Mouse (Mus musculus): ENCODE results near the gene Lsm3. TPM values are rescaled to one million over a fixed set of nuclear protein-coding genes. Genes with fewer than 3 reads are reported as not detected.

Lsm3 gene
- total and polyA plus RNA-seq, 3 experiments = 238 to 259 TPM; not detected in 1

- peak; percentile 70 for TF ChIP-seq NELFE (IDR thresholded peaks at IDR 0.05; ENCODE audit: low read depth, low read length)
- TF ChIP-seq POLR2A (IDR thresholded peaks at IDR 0.05; ENCODE audit: control insufficient read depth in 1 of 2, insufficient read depth in 1 of 2, low read depth in 1 of 2, low read length in 2 of 2, poor library complexity in 1 of 2) = peak; percentile 64 to 84
These were observed 42.6 kb upstream of the Lsm3 start, which contains the start of the genes Chchd4 and Tmem43 (continued) for GRCm38 (mm10) chr6:91472868-91473804.

GRCm38 (mm10) chr6:91473805-91474440 lies 41.8 kb upstream of the Lsm3 start:
- Histone ChIP-seq H3K4me3 (ENCODE audit: control insufficient read depth in 1 of 2, insufficient read depth in 1 of 2, low read depth in 2 of 2, low read length in 2 of 2) (peak overlapping the region; percentile 60 to 87), H3K79me2 (ENCODE audit: control insufficient read depth, insufficient read depth, low read length, poor library complexity) (peaks cover 45% of the 10 kb centered on the region), H3K9me3 (replicated peaks; ENCODE audit: insufficient read depth, low read length) (no peaks in the 10 kb centered on the region), H3K27me3 (ENCODE audit: control insufficient read depth in 1 of 2, insufficient read depth in 2 of 2, low read length in 2 of 2) (no peaks in the 10 kb centered on the region), H3K27ac (ENCODE audit: control insufficient read depth, low read depth, low read length) (0 out of 2 replicates have a peak overlapping the region, but pooled peaks have one; percentile 10), H3K4me1 (ENCODE audit: control insufficient read depth in 1 of 2, insufficient read depth in 2 of 2, low read length in 2 of 2) (peaks cover 0 to 7% of the 10 kb centered on the region in 2 experiments; a peak in 2 of 4 replicates), H3K36me3 (ENCODE audit: control insufficient read depth in 1 of 2, insufficient read depth in 2 of 2, low read length in 2 of 2) (peaks cover 6 to 17% of the 10 kb centered on the region in 2 experiments; a peak in 3 of 4 replicates), H3K9ac (ENCODE audit: control insufficient read depth, low read depth, low read length, poor library complexity, severe bottlenecking) (peak overlapping the region; percentile 67)
- no peak for DNase-seq (ENCODE audit: low read depth, low spot score)
- TF ChIP-seq BHLHE40 (IDR thresholded peaks at IDR 0.05; ENCODE audit: borderline replicate concordance, low read depth, low read length) = no peak
- TF ChIP-seq UBTF (IDR thresholded peaks at IDR 0.05; ENCODE audit: borderline replicate concordance, insufficient read depth, low read depth, low read length) = no peak
- no peak for TF ChIP-seq SMC3 (IDR thresholded peaks at IDR 0.05; ENCODE audit: low read depth, low read length)
- no peak for TF ChIP-seq TCF12 (IDR thresholded peaks at IDR 0.05; ENCODE audit: low read depth, low read length)
- no peak for TF ChIP-seq ZMIZ1 (IDR thresholded peaks at IDR 0.05; ENCODE audit: low read depth, low read length)
- no peak for TF ChIP-seq POLR2AphosphoS5 (IDR thresholded peaks at IDR 0.05; ENCODE audit: borderline replicate concordance, low read depth, low read length)
- no peak for TF ChIP-seq EP300 (IDR thresholded peaks at IDR 0.05; ENCODE audit: low read depth in 1 of 2, low read length in 2 of 2)
- no peak for TF ChIP-seq MYB (IDR thresholded peaks at IDR 0.05; ENCODE audit: low read depth, low read length)
- TF ChIP-seq MXI1 (IDR thresholded peaks at IDR 0.05; ENCODE audit: low read depth, low read length) = no peak

GRCm38 (mm10) chr6:91474441-91475190 lies 41.1 kb upstream of the Lsm3 start:
- no peak overlapping the region for H3K27ac ChIP-seq (ENCODE audit: control insufficient read depth, low read depth, low read length)
- no peaks in the 10 kb centered on the region for H3K9me3 ChIP-seq (replicated peaks; ENCODE audit: insufficient read depth, low read length)
- peaks cover 38% of the 10 kb centered on the region for H3K79me2 ChIP-seq (ENCODE audit: control insufficient read depth, insufficient read depth, low read length, poor library complexity)
- H3K9ac ChIP-seq (ENCODE audit: control insufficient read depth, low read depth, low read length, poor library complexity, severe bottlenecking) = peak overlapping the region; percentile 67
- peaks cover 6 to 15% of the 10 kb centered on the region in 2 experiments; a peak in 3 of 4 replicates for H3K36me3 ChIP-seq (ENCODE audit: control insufficient read depth in 1 of 2, insufficient read depth in 2 of 2, low read length in 2 of 2)
- no peaks in the 10 kb centered on the region for H3K27me3 ChIP-seq (ENCODE audit: control insufficient read depth in 1 of 2, insufficient read depth in 2 of 2, low read length in 2 of 2)
- H3K4me1 ChIP-seq (ENCODE audit: control insufficient read depth in 1 of 2, insufficient read depth in 2 of 2, low read length in 2 of 2) = peaks cover 0 to 7% of the 10 kb centered on the region in 2 experiments; a peak in 2 of 4 replicates
- peak overlapping the region; percentile 60 to 87 for H3K4me3 ChIP-seq (ENCODE audit: control insufficient read depth in 1 of 2, insufficient read depth in 1 of 2, low read depth in 2 of 2, low read length in 2 of 2)
- DNase-seq (ENCODE audit: low read depth, low spot score) = peak; percentile 47
- no peak for TF ChIP-seq RAD21 (IDR thresholded peaks at IDR 0.05; ENCODE audit: low read depth, low read length)
- TF ChIP-seq CHD2 (IDR thresholded peaks at IDR 0.05; ENCODE audit: low read length) = no peak
- TF ChIP-seq ELF1 (IDR thresholded peaks at IDR 0.05; ENCODE audit: low read depth, low read length) = no peak
- TF ChIP-seq TCF12 (IDR thresholded peaks at IDR 0.05; ENCODE audit: low read depth, low read length) = no peak
- TF ChIP-seq ZKSCAN1 (IDR thresholded peaks at IDR 0.05; ENCODE audit: low read depth, low read length) = no peak
